Mouse (Mus musculus) lung, postnatal 0 days (tissue): ENCODE results near the gene Susd1. TPM values are rescaled to one million over a fixed set of nuclear protein-coding genes. Genes with fewer than 3 reads are reported as not detected.
A peak's percentile ranks its signal among the peaks of the same experiment; 100 is the strongest.

ENCODE experiments used
- ATAC-seq: fragments of 200-750 bp; cut with Nextera tagmentation; 2 replicates; pipeline ENCODE4 v1.8.0; 2017; ENCODE audit warnings: moderate library complexity
- DNase-seq: peaks from one replicate; pipeline ENCODE4 v3.0.0-alpha.2; 2016; ENCODE audit warnings: low spot score
- H3K27ac ChIP-seq: fragments of 300-500 bp; sonication (generic); 2 replicates; pipeline ENCODE4 v1.5.1; 2014; ENCODE audit warnings: antibody characterized with exemption, mild to moderate bottlenecking, low read length, mixed read lengths
- H3K27me3 ChIP-seq: fragments of 300-500 bp; sonication (generic); replicated peaks from 2 replicates; pipeline ENCODE4 v1.6.1; 2014; ENCODE audit warnings: low read length, mixed read lengths; ENCODE audit not compliant: insufficient read depth
- H3K36me3 ChIP-seq: fragments of 300-500 bp; sonication (generic); 2 replicates; pipeline ENCODE4 v1.6.1; 2014; ENCODE audit warnings: low read length, mixed read lengths; ENCODE audit not compliant: insufficient read depth
- H3K4me1 ChIP-seq: fragments of 300-500 bp; sonication (generic); 2 replicates; pipeline ENCODE4 v1.6.1; 2014; ENCODE audit warnings: antibody characterized with exemption, low read depth, low read length, mixed read lengths; ENCODE audit not compliant: insufficient read depth
- H3K4me2 ChIP-seq: fragments of 300-500 bp; sonication (generic); replicated peaks from 2 replicates; pipeline ENCODE4 v1.6.1; 2014; ENCODE audit warnings: low read depth, mild to moderate bottlenecking, low read length, moderate library complexity, mixed read lengths
- H3K4me3 ChIP-seq: fragments of 300-500 bp; sonication (generic); 2 replicates; pipeline ENCODE4 v1.5.1; 2014; ENCODE audit warnings: low read depth, low read length
- H3K9ac ChIP-seq: fragments of 300-500 bp; sonication (generic); replicated peaks from 2 replicates; pipeline ENCODE4 v1.6.1; 2014; ENCODE audit warnings: low read depth, mild to moderate bottlenecking
- H3K9me3 ChIP-seq: fragments of 300-500 bp; sonication (generic); 2 replicates; pipeline ENCODE4 v1.6.1; 2016; ENCODE audit warnings: low read length, mixed read lengths
- CTCF ChIP-seq: IDR thresholded peaks from 2 replicates; pipeline ENCODE4 v1.5.1; 2016; ENCODE audit warnings: antibody characterized with exemption, mild to moderate bottlenecking
- EP300 ChIP-seq: IDR thresholded peaks from 2 replicates; pipeline ENCODE4 v1.6.1; 2016; ENCODE audit warnings: antibody characterized with exemption, mild to moderate bottlenecking, control low read depth
- WGBS: fragments of 180-500 bp; shearing (Covaris S2); extraction: QIAGEN DNeasy Blood & Tissue Kit; methylation state at CpG from one replicate; pipeline ENCODE4 v1.1.7; 2014; 5-methylcytosine and 5-hydroxymethylcytosine counted together
- polyA plus RNA-seq: library from polyadenylated mRNA; unstranded; fragments of >200 nt; fragmentation: Nextera tagmentation; extraction: Ambion mirVana; gene quantifications from 2 replicates; pipeline ENCODE4 v1.2.1, GENCODE M21; 2015

Gene Susd1
- polyA plus RNA-seq, 1 experiment from 2014 or later, result 1.6 TPM

DNA sequence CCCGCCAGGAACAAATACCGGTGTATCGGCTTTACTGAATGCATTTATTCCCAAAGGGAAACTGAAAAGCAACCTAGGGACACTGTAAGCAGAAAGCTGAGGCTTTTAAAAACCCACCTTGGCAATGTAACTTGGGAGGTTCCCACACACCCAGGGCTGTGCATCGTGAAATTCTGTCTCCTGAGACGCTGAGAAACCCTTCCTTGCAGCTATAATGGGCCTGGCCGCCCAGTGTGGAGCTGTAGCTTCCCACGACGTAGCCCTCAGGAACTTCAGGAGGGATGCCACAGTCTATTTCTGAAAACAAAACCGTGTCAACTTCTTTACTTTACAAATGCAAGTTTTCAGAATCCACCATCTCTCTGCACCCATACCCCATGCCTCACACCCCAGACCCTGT, 27.3 kb downstream of the Susd1 start:
- no peak for ATAC-seq
- WGBS, result 85% methylated on average over 9 of the region's 9 CpGs

GRCm38 (mm10) chr4:59407766-59408165, 30.7 kb downstream of the Susd1 start:
- Histone ChIP-seq H3K4me3 (no peak overlapping the region), H3K4me1 (peaks cover 4% of the 10 kb centered on the region; the same call in 1 of the 2 replicates), H3K27me3 (no peaks in the 10 kb centered on the region), H3K36me3 (no peaks in the 10 kb centered on the region), H3K9me3 (no peaks in the 10 kb centered on the region), H3K9ac (no peak overlapping the region), H3K4me2 (no peak overlapping the region), H3K27ac (no peak overlapping the region)
- DNase-seq (no peak), ATAC-seq (no peak)
- TF ChIP-seq CTCF (0 out of 2 replicates have a peak, but pooled peaks have one; percentile 21), EP300 (no peak)
- WGBS, result 69% methylated on average over 4 of the region's 4 CpGs

More for the DNA sequence above, 27.3 kb downstream of the Susd1 start:
- no peak for DNase-seq
- no peaks in the 10 kb centered on the region for H3K27me3 ChIP-seq
- H3K4me2 ChIP-seq, result no peak overlapping the region
- no peaks in the 10 kb centered on the region for H3K36me3 ChIP-seq
- no peaks in the 10 kb centered on the region for H3K9me3 ChIP-seq
- H3K4me1 ChIP-seq, result no peaks in the 10 kb centered on the region
- no peak overlapping the region for H3K4me3 ChIP-seq
- H3K27ac ChIP-seq, result no peak overlapping the region
- no peak for TF ChIP-seq EP300
- no peak for TF ChIP-seq CTCF
- no peak overlapping the region for H3K9ac ChIP-seq

GRCm38 (mm10) chr4:59404375-59404774, 34.1 kb downstream of the Susd1 start:
- no peak overlapping the region; the same call in 1 of the 2 replicates for H3K4me3 ChIP-seq
- DNase-seq (peak; percentile 52), ATAC-seq (peak; percentile 50)
- H3K9me3 ChIP-seq, result no peaks in the 10 kb centered on the region
- peaks cover 4% of the 10 kb centered on the region; the same call in 1 of the 2 replicates for H3K4me1 ChIP-seq
- H3K36me3 ChIP-seq, result no peaks in the 10 kb centered on the region
- no peak overlapping the region for H3K27ac ChIP-seq
- H3K4me2 ChIP-seq, result peak overlapping the region; percentile 33
- no peaks in the 10 kb centered on the region for H3K27me3 ChIP-seq
- 31% methylated on average over 6 of the region's 6 CpGs for WGBS
- TF ChIP-seq EP300 (no peak), CTCF (no peak; the same call in 1 of the 2 replicates)
- no peak overlapping the region for H3K9ac ChIP-seq

- Histone ChIP-seq H3K27me3 (no peaks in the 10 kb centered on the region), H3K4me1 (peaks cover 4% of the 10 kb centered on the region; the same call in 1 of the 2 replicates), H3K9ac (no peak overlapping the region), H3K4me2 (no peak overlapping the region), H3K27ac (no peak overlapping the region), H3K4me3 (no peak overlapping the region), H3K9me3 (no peaks in the 10 kb centered on the region), H3K36me3 (no peaks in the 10 kb centered on the region)
- WGBS, result 93% methylated on average over 10 of the region's 10 CpGs
- no peak for DNase-seq
- ATAC-seq, result no peak
- no peak for TF ChIP-seq EP300
- TF ChIP-seq CTCF, result no peak
Observed at GRCm38 (mm10) chr4:59400931-59401330, 37.5 kb downstream of the Susd1 start.

GRCm38 (mm10) chr4:59399343-59399742, 39.1 kb downstream of the Susd1 start:
- H3K27me3 ChIP-seq, result no peaks in the 10 kb centered on the region
- no peak for TF ChIP-seq EP300
- TF ChIP-seq CTCF, result no peak
- 55% methylated on average over 4 of the region's 4 CpGs for WGBS
- no peaks in the 10 kb centered on the region for H3K36me3 ChIP-seq
- H3K9ac ChIP-seq, result no peak overlapping the region
- H3K4me1 ChIP-seq, result peaks cover 3% of the 10 kb centered on the region; the same call in 1 of the 2 replicates
- DNase-seq, result peak; percentile 77
- no peak overlapping the region for H3K27ac ChIP-seq
- no peak overlapping the region for H3K4me2 ChIP-seq
- no peak overlapping the region for H3K4me3 ChIP-seq
- H3K9me3 ChIP-seq, result no peaks in the 10 kb centered on the region
- peak; percentile 67 for ATAC-seq

DNA sequence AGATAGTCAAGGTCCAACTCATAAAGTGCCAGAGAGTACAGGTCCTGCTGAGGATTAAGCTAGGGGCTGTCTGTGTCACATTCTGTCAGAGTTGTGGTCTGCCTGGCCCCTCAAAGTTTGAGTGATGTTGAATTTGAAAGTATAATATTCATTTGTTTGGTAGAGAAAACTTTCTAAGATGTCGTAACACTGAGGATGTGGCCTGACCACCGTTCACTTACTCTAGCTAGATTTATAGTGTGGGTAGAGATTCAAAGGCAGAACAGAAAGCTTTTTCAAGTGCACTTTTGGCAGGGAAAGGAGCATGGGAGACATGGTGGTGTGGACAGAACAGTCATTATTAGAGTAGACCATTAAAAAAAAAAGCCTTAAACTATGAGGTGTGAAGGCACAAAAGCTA, 42.9 kb downstream of the Susd1 start:
- DNase-seq, result no peak
- H3K4me2 ChIP-seq, result no peak overlapping the region
- H3K27ac ChIP-seq, result no peak overlapping the region
- no peak for ATAC-seq
- no peaks in the 10 kb centered on the region for H3K27me3 ChIP-seq
- H3K4me1 ChIP-seq, result no peaks in the 10 kb centered on the region
- H3K4me3 ChIP-seq, result no peak overlapping the region
- no peaks in the 10 kb centered on the region for H3K9me3 ChIP-seq
- H3K9ac ChIP-seq, result no peak overlapping the region
- 73% methylated on average over 2 of the region's 2 CpGs for WGBS
- TF ChIP-seq EP300, result no peak
- no peaks in the 10 kb centered on the region for H3K36me3 ChIP-seq

DNA sequence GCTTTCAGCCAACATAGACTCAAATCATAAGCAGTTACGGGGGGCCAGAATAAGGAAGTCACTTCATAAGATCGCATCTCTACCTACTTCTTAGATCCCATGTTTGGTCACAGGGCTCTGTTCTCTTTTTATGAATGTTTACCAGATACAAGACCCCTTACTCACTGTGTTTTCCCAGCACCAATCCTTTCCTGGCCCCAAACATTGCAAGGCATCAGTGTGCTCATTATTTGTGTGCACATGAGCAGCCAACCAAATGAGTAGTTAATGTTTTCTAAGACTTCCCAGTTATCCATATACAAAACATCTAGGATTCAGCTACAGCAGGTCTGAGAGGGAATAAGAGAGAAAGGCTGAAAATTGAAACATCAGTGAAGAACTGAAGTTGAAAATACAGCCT, 44.3 kb downstream of the Susd1 start:
- H3K4me1 ChIP-seq, result no peaks in the 10 kb centered on the region
- H3K9me3 ChIP-seq, result no peaks in the 10 kb centered on the region
- ATAC-seq, result no peak
- no peaks in the 10 kb centered on the region for H3K36me3 ChIP-seq
- WGBS, result 94% methylated on average over 2 of the region's 2 CpGs
- no peak for DNase-seq
- no peak overlapping the region for H3K9ac ChIP-seq
- H3K4me3 ChIP-seq, result no peak overlapping the region
- no peak overlapping the region for H3K4me2 ChIP-seq
- no peak for TF ChIP-seq EP300
- H3K27me3 ChIP-seq, result no peaks in the 10 kb centered on the region
- no peak overlapping the region for H3K27ac ChIP-seq
